Mouse (Mus musculus): ENCODE results near the gene Slc16a4.

DNA sequence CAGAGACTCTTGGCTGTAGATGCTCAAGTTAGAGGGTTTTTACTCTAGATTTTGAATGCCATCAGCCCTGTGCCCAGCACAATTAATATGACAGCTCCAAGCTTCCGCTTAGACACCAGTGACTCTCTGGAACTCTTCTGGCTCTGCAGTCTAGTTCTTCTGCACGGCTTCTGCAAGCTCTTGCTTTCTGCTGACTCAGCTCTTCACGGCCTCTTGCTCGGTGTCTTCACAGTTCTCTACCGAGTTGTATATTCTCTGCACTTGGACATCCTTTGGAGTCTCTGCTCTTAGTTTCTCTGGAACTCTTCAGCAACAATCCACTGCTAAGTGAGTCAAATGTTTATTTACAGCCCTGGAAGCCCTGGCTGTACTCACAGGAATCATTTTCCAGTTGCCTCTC is 37.1 kb upstream of the Slc16a4 start:
- TF ChIP-seq POLR2A (IDR thresholded peaks at IDR 0.05; ENCODE audit: borderline replicate concordance, low read depth, low read length) = no peak
- TF ChIP-seq CTCF (IDR thresholded peaks at IDR 0.05; ENCODE audit: low read depth, low read length) = no peak

Measured in bone marrow macrophage, adult 2 months (primary cell).